Mouse (Mus musculus): ENCODE results near the gene Dbp.

DNA sequence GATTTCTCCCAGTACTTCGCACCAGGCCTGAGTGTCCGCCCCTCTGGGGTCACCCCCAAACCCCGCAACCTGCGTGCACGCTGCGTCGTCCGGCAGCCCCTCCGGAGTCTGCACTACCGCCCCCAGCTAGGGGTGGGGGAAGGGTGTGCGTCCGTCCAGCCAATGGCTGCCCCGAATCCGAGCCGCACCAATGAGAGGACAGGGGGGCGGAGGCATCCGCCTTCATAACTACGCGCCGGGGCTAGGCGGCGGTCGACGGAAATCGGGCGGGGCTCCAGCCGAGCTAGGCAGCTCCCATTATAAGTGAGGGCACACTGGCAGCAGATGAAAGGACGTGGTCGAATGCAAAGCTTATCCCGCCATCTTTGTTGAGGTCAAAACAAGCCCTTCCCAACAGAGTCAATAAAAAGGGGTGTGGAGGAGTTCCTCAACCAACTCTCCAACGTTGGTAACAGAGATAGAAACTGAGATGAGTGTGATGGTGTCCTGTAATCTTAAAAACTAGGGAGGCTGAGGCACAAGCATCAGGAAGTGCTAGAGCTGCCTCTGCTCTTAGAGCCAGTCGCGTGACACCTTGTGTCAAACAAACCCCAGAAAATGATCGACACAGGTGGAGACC lies 10.3 kb downstream of the Dbp start, which contains the start of gene Rpl18:
- TF ChIP-seq POLR2A (IDR thresholded peaks at IDR 0.05; ENCODE audit: extremely low read depth, insufficient read depth, low read length) (no peak; the same call in 1 of the 2 replicates), CTCF (IDR thresholded peaks at IDR 0.05; ENCODE audit: extremely low read depth, insufficient read depth, low read length) (no peak)
